Mouse (Mus musculus) liver, embryonic 14.5 days (tissue): ENCODE data around the gene Glmn.

Source experiments
- CTCF ChIP-seq: IDR thresholded peaks from 2 replicates; pipeline ENCODE4 v1.5.1; 2016; ENCODE audit warnings: antibody characterized with exemption, low read depth, control low read depth
- EP300 ChIP-seq: IDR thresholded peaks from 2 replicates; pipeline ENCODE4 v1.6.1; 2016; ENCODE audit warnings: antibody characterized with exemption, low read depth

- TF ChIP-seq EP300 = no peak
- no peak for TF ChIP-seq CTCF
These were observed 40.7 kb upstream of the Glmn start for GRCm38 (mm10) chr5:107638366-107638765.
